Mouse (Mus musculus) cerebellum, adult 2 months (tissue): ENCODE measurements at regions not wholly inside any gene's neighbourhood (a gene's known extent, or its start where the extent isn't known, plus 50 kb on each side); places are given as distances from the start of the nearest gene placed in this dataset.

Experiments used
- CTCF ChIP-seq: fragments of 200-500 bp; IDR thresholded peaks from 2 replicates; pipeline ENCODE4 v1.5.1; 2011; ENCODE audit warnings: low read depth, mild to moderate bottlenecking, control low read depth, low read length, moderate library complexity, borderline replicate concordance; ENCODE audit not compliant: insufficient read depth
- POLR2A ChIP-seq: fragments of 200-500 bp; IDR thresholded peaks from 2 replicates; pipeline ENCODE4 v1.6.1; 2011; ENCODE audit warnings: low read length, control low read depth, borderline replicate concordance; ENCODE audit not compliant: insufficient read depth

DNA sequence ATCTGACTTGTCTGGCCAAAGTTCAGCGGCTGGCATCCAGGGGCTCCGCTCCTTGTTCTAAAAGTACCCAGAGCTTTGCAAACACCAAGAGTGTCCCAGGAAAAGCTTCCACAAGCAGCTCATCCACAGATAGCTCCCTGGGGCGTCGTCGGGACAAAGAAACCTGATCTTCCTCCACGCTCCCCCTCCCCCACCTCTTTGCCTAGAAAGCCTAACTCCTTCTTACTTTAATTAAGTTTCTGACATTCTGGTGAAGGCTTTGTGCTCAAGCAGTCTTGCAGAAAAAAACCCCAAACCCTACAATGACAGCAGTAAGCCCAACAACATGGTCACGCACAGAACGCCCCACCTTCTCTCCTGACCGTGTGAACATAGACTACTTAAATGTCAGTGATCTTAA is 128.6 kb downstream of the H2al2a start:
- TF ChIP-seq CTCF (no peak), POLR2A (no peak)
